Mouse (Mus musculus) small intestine, adult 2 months (tissue): Measurements from ENCODE around the gene Rhof. TPM values are rescaled to one million over a fixed set of nuclear protein-coding genes. Genes with fewer than 3 reads are reported as not detected.

Experiments
- H3K27ac ChIP-seq: fragments of 200-500 bp; 2 replicates; pipeline ENCODE4 v1.5.1; 2012; ENCODE audit warnings: low read depth, low read length, control low read depth, inconsistent platforms; ENCODE audit not compliant: insufficient read depth
- H3K27me3 ChIP-seq: fragments of 200-500 bp; 2 replicates; pipeline ENCODE4 v1.6.1; 2012; ENCODE audit warnings: mild to moderate bottlenecking, moderate library complexity, low read length, inconsistent platforms; ENCODE audit not compliant: control insufficient read depth, insufficient read depth
- H3K36me3 ChIP-seq: fragments of 200-500 bp; 2 replicates; pipeline ENCODE4 v1.6.1; 2012; ENCODE audit warnings: mild to moderate bottlenecking, low read length, control low read depth, inconsistent platforms; ENCODE audit not compliant: control insufficient read depth, insufficient read depth
- H3K4me1 ChIP-seq: fragments of 200-500 bp; 2 replicates; pipeline ENCODE4 v1.6.1; 2012; ENCODE audit warnings: low read length, inconsistent platforms, mixed read lengths; ENCODE audit not compliant: control insufficient read depth, insufficient read depth, insufficient read length
- H3K4me3 ChIP-seq: fragments of 200-500 bp; 2 replicates; pipeline ENCODE4 v1.5.1; 2012; ENCODE audit warnings: low read depth, mild to moderate bottlenecking, control low read depth, inconsistent platforms, low read length, moderate library complexity
- CTCF ChIP-seq: fragments of 200-500 bp; IDR thresholded peaks from 2 replicates; pipeline ENCODE4 v1.5.1; 2012; ENCODE audit warnings: low read depth, mild to moderate bottlenecking, control low read depth, inconsistent platforms, low read length, moderate library complexity, mixed read lengths; ENCODE audit not compliant: insufficient replicate concordance, insufficient read length; ENCODE audit errors: extremely low read depth
- POLR2A ChIP-seq: fragments of 200-500 bp; IDR thresholded peaks from 2 replicates; pipeline ENCODE4 v1.6.1; 2012; ENCODE audit warnings: low read depth, mild to moderate bottlenecking, control low read depth, inconsistent platforms, low read length, moderate library complexity
- whole genome bisulfite sequencing: fragments of 180-500 bp; shearing (Covaris S2); methylation state at CpG from one replicate; pipeline ENCODE4 v1.1.7; 2018; 5-methylcytosine and 5-hydroxymethylcytosine counted together
- polyA plus RNA-seq: library from polyadenylated mRNA; depleted of rRNA; stranded (reverse); fragments of >200 nt; gene quantifications from 2 replicates; pipeline ENCODE4 v1.2.3, GENCODE M21; 2012; rRNA removed

Gene Rhof
- 28.0 and 91.6 TPM in 2 replicates for polyA plus RNA-seq

GRCm38 (mm10) chr5:123132308-123133071 is at the start of gene Rhof:
Rhof (minus strand) TSS chr5:123132692.
- peaks cover 30% of the 10 kb centered on the region for H3K4me1 ChIP-seq
- peak within 1 kb of the TSS; percentile 26 for H3K27ac ChIP-seq
- H3K27me3 ChIP-seq: no peaks in the 10 kb centered on the region
- WGBS: 4% methylated on average over 44 of the region's 44 CpGs
- peak; percentile 69 for TF ChIP-seq POLR2A
- TF ChIP-seq CTCF: peak; percentile 97
- H3K4me3 ChIP-seq: peak within 1 kb of the TSS; percentile 70
- H3K36me3 ChIP-seq: peaks cover 9% of the 10 kb centered on the region

GRCm38 (mm10) chr5:123181536-123181935 is 49.0 kb upstream of the Rhof start:
- no peak for TF ChIP-seq CTCF
- no peak for TF ChIP-seq POLR2A
- H3K27me3 ChIP-seq: peaks cover 7% of the 10 kb centered on the region
- H3K36me3 ChIP-seq: no peaks in the 10 kb centered on the region
- H3K4me3 ChIP-seq: no peak overlapping the region
- no peak overlapping the region for H3K27ac ChIP-seq
- peaks cover 4% of the 10 kb centered on the region; the same call in 1 of the 2 replicates for H3K4me1 ChIP-seq
- WGBS: 83% methylated on average over 6 of the region's 6 CpGs

DNA sequence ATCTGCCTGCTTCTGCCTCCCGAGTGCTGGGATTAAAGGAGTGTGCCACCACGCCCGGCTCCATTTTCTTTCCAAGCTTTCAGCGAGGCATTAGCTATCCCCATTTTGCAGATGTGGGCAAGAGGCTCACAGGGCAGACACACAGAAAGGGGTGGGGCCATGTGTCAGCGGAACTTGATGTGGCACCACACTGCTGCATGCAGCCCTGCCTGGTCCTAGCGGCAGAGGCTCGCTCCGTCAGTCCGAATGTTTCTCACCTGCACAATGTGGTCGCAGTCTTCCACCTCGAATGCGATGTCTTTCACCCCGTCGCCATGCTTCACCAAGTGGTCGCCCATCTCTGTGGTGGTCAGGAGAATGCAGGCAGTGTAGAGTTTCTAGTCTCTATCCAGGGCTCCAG is 47.9 kb upstream of the Rhof start:
- WGBS: 94% methylated on average over 15 of the region's 15 CpGs
- TF ChIP-seq CTCF (no peak), POLR2A (no peak)

GRCm38 (mm10) chr5:123178792-123179191 is 46.3 kb upstream of the Rhof start:
- 0 out of 2 replicates have a peak, but pooled peaks cover 4% of the 10 kb centered on the region for H3K4me1 ChIP-seq
- no peak overlapping the region for H3K27ac ChIP-seq
- peaks cover 2% of the 10 kb centered on the region; the same call in 1 of the 2 replicates for H3K27me3 ChIP-seq
- WGBS: 74% methylated on average over 5 of the region's 5 CpGs
- H3K36me3 ChIP-seq: no peaks in the 10 kb centered on the region
- no peak for TF ChIP-seq CTCF
- no peak for TF ChIP-seq POLR2A
- H3K4me3 ChIP-seq: no peak overlapping the region

More for the DNA sequence above, 47.9 kb upstream of the Rhof start:
- H3K4me1 ChIP-seq: peaks cover 4% of the 10 kb centered on the region; the same call in 1 of the 2 replicates
- H3K36me3 ChIP-seq: no peaks in the 10 kb centered on the region
- H3K4me3 ChIP-seq: no peak overlapping the region
- peaks cover 2% of the 10 kb centered on the region; the same call in 1 of the 2 replicates for H3K27me3 ChIP-seq
- no peak overlapping the region for H3K27ac ChIP-seq

- H3K27ac ChIP-seq: no peak overlapping the region
- H3K36me3 ChIP-seq: peaks cover 4% of the 10 kb centered on the region
- TF ChIP-seq CTCF: peak; percentile 98
- TF ChIP-seq POLR2A: no peak
- no peaks in the 10 kb centered on the region for H3K27me3 ChIP-seq
- 18% methylated on average over 22 of the region's 22 CpGs for WGBS
- no peaks in the 10 kb centered on the region; the same call in 1 of the 2 replicates for H3K4me1 ChIP-seq
- no peak overlapping the region; the same call in 1 of the 2 replicates for H3K4me3 ChIP-seq
Observed at GRCm38 (mm10) chr5:123171646-123172350, 39.3 kb upstream of the Rhof start.

DNA sequence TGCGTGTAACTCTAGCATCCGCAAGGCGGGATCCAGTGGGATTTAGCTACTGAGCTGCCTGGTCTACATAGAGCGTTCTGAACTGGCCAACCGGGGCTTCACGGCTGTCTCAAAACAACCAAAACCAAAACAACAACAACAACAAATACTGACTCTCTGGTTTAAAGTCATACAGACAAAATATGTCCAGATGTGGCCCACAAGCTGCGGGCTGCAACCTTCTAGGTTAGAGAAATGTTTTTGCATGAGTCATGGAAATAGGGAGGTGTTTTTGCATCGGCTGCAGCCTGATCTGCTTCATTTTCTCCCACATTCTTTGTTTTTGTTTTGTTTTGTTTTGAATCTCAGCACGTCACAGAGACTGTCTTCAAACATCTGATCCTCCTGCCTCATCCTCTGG is 37.9 kb upstream of the Rhof start:
- Histone ChIP-seq H3K27ac (no peak overlapping the region), H3K4me3 (no peak overlapping the region), H3K27me3 (no peaks in the 10 kb centered on the region), H3K4me1 (no peaks in the 10 kb centered on the region; the same call in 1 of the 2 replicates), H3K36me3 (peaks cover 17% of the 10 kb centered on the region)
- TF ChIP-seq POLR2A (no peak), CTCF (no peak)
- WGBS: 82% methylated on average over 9 of the region's 9 CpGs

DNA sequence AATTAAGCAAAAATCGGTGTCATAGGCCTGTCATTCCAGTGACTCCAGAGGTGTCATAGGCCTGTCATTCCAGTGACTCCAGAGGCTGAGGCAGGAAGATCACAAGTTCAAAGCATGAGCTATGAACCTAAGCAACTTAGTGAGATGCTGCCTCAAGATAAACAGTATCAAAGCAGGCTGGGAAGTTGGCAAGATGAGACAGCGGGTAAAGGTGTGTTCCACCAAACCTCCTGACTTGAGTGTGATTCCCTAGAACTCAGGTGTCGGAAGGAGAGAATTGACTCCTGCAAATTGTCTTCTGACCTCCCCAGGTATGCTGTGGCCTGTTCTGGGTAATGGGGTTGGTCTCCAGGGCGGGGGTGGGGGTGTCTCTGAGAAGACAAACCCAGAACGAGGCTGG is 36.8 kb upstream of the Rhof start, which contains the start of gene Psmd9:
TSS of gene Psmd9 (plus strand) at position 130 of the 400 bp plus-strand sequence.
- H3K4me3 ChIP-seq: no peak within 1 kb of the TSS
- TF ChIP-seq POLR2A (no peak), CTCF (no peak)
- H3K27me3 ChIP-seq: no peaks in the 10 kb centered on the region
- peaks cover 22% of the 10 kb centered on the region for H3K36me3 ChIP-seq
- WGBS: 68% methylated on average over 5 of the region's 5 CpGs
- no peaks in the 10 kb centered on the region; the same call in 1 of the 2 replicates for H3K4me1 ChIP-seq
- no peak within 1 kb of the TSS for H3K27ac ChIP-seq
